Mouse (Mus musculus) R1 (cell line): Measurements from ENCODE around the gene Olfr638.

Source experiments
- DNase-seq: peaks from one replicate; pipeline ENCODE4 v3.0.0-alpha.2; 2018; ENCODE audit warnings: low read depth, low spot score

Gene Olfr638

DNA sequence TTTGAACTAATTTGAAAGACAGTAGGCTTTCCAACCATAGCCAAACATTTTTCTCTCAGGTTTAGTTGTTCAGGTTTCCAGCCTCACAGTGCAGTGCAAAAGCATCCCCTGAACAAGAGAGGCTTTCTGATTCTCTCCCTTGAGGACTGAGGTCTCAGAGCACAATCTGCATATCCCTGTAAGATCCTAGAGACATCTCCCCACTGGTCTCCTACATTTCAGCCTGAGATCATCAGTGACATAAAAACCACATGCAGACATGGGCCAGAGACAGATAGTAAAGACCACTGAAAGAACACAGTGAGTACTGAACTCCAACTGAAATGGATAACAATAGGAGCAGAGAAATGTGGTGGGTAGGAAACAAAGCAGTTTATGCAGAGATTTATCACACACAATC lies at the start of gene Olfr638:
Olfr638 (plus strand) TSS at position 301 of the 400 bp plus-strand sequence.
- no peak for DNase-seq

DNA sequence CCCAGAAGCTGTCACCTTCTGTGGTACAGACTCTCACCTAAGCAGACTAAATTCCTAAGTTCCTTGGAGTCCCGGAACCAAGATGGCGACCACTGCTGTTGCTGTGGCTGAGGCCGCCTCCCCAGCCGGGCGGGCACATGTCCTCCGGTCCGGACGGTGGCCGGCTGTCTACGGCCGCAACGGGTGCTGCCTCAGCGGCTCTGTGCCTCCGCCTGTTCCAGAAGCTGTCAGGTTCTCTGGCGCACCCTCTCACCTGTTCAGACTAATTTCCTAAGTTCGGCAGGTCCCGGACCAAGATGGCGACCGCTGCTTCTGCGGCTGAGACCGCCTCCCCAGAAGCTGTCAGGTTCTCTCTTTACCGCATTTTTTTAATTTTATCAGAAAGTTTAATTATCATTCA lies 31.7 kb upstream of the Olfr638 start:
- peak; percentile 5 for DNase-seq

DNA sequence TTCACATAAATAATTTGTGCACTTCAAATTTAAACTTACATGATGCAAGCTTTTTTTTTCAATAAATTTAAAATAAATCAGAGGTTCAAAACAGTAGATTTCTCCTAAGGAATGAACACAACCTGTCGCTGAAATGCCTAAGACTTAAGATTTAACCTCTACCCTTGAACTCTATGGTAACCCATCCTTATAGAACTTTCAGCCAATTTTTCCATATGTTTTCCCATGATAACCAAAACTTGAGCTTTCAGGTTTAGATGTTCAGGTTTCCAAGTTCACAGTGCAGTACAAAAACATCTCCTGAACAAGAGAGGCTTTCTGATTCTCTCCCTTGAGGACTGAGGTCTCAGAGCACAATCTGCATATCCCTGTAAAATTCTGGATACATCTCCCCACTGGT lies 27.7 kb upstream of the Olfr638 start, which contains the start of gene Olfr635:
Olfr635 (plus strand) TSS at position 301 of the 400 bp plus-strand sequence.
- no peak for DNase-seq

DNA sequence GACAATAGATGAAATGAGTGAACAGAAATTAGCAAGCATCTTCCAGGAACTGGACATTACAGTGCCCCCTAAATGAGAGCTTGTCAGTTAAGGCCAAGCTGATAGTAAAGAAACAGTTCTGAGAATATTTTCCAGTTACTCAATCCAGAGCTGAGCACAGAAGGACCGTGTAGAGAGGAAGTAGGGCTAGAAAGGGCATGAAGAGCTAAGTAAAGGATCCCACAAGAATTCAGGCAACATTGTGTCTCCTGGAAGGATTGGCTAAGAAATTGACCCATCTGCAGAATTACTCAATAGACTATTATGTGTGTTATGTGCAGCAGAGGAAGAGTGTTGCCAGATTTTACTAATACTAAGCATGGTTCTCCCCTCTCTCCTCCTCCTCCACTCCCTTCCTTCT lies 26.8 kb upstream of the Olfr638 start:
- no peak for DNase-seq

DNA sequence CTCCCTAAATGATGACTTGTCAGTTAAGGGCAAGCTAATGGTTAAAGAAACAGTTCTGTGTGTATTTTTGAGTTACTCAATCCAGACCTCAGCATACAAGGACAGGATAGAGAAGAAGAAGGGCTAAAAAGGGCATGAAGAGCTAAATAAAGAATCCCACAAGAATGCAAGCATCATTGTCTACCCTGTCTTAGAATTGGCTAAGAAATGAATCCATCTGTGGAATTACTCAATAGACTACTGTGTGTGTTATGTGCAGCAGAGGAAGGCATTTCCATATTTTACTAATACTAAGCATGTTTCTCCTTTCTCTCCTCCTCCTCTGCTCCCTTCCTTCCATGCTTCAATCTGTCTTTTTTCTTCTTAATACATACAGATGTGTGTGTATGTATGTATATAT lies 578 bp downstream of the Olfr638 start:
- DNase-seq, result no peak

DNA sequence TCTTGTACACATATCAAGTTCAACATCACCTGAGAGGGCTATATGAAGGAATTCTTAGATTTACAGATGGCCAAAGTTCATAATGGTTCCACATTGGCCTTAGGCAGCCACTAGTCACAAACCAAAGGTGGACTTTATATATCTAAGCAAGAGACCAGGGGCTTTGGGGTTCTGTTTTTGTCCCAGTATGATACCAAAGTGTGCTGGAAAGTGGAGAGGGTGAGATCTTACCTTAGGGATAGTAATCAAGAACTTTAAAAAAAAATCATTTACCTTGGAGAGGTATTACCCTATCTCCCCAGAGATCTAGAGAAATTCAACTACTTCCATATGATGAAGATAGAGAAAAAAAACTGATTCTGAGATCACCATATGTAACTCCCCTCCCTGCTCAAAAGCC lies 18.7 kb downstream of the Olfr638 start, which contains the start of gene Olfr639:
Olfr639 (minus strand) TSS at position 101 of the 400 bp plus-strand sequence.
- no peak for DNase-seq

DNA sequence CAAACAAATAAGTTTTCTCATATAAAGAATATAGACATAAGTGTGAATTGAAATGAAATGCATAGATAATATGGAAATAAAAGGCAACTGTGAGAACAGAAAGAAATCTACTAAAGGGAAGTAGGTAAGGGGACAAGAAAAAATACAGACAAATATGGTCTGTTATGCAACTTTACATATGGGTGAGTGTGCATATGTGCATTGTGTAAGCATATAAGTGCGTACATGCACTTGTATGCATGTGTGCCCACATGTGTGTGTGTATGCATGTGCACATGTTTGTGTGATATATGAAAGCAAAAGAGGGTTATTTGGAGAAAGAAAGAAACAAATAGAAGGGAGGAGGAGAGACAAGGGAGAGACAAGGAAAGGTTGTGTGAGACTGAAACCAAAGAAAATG lies 20.4 kb downstream of the Olfr638 start:
- DNase-seq, result no peak

DNA sequence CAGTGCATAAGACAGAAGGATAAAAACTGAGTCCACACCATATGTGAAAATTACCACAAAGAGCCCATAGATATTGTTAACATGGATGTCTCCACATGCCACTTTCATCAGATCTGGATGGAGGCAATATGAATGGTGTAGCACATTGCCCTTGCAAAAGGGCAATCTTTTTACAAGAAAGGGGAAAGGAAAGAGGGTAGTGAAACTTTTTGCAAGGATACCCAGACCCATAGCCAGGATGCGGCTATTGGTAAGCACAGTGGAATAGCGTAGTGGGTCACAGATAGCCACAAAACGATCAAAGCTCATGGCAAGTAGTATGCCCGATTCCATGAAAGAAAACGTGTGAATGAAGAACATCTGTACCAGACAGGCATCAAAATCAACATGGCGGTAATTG lies 23.1 kb downstream of the Olfr638 start:
- DNase-seq, result no peak

DNA sequence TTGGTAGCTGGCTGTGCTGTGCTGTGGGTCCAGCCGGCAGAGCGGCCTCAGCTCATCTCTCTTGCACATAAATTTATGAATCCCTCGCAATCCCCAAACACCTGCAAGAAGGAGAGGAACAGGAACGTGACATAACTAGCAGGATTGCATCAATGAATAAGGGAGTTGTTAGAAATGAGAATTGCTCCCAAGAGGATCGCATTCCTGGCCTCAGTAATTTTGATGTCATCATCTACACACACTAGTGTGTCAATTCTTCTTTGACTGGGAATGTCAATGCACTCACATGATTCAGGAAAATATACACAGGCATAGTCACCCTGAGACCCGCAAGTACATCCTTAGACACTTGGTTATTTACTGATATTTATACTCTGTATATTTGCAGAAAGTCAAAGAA lies 26.9 kb downstream of the Olfr638 start, which contains the start of gene Olfr640:
Olfr640 (minus strand) TSS at position 101 of the 400 bp plus-strand sequence.
- DNase-seq, result no peak

DNA sequence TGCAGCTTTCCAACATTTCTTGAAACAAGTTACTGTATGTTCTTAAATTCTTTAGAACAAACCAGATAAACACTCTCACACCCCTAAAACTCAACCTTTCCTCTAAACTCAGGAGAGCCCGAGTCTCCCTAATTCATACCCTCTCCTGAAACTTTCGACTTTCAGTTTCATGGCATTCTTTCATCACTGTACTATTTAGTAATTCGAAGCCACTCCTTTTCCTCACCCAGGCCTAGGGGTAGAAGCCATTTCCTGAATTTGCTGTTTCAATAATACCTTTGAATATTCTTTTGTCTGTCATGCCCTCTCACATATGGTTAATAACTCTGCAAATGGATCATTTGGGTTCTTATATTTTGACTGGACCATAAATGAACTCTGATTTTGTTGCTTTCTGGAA lies 28.4 kb downstream of the Olfr638 start:
- no peak for DNase-seq

DNA sequence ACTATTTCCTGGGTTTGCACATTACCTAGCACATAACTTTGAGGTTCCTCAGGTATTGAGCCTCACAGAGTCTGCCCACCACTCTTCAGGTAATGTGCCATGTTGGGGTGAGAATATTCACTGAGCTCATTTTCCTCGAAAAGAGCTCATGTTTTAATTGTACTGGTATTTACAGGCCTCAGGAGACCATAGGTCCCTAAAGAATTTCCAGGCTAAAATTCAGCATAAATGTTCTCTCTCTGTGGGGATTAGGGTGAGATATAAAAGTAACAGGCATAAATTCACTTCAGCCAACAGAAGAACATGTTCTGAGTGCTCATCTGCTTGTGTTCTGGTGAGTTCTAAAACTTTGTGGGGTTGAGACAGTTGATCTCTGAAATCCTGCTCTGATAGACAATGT lies 36.6 kb downstream of the Olfr638 start, which contains the start of gene Olfr641:
Olfr641 (plus strand) TSS at position 301 of the 400 bp plus-strand sequence.
- no peak for DNase-seq

DNA sequence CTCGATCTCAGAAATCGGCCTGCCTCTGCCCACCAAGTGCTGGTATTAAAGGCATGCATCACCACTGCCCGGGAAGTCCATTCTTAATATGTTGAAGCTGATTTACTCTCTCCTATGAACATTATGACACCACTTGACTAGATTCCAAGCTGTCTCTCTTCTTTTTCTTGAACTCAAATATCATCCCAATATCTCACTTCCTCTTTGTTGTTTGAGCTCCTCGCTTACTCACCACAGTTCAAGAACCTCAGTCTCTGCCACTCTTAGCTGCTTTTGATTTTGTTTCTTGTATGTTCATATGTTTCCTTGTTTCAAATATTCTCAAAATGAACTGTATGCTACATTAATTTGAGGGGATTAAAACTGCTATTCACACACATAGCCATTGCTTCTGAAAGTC lies 52.2 kb downstream of the Olfr638 start:
- no peak for DNase-seq

DNA sequence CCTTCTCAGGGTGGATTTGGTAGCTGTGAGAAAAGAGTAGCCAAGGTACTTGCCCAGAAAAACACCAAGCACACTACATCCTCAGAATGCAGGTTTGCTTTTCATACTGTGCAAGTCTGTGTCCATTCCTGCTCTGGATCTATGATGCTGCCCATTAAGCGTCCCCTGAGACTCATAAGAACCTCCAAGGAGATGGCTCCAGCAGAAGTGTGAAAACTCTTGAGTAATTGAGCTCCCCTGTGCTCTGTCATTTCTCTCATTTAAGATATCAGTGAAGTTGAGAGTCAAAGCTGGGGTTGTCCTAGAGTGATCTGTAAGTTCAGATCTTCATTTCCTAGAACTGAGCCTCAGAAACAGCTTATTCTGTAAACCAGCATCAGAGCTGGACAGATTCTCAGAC lies 54.0 kb downstream of the Olfr638 start, which contains the start of gene Olfr642:
Olfr642 (minus strand) TSS at position 101 of the 400 bp plus-strand sequence.
- DNase-seq, result no peak
